Mouse (Mus musculus): ENCODE measurements around the gene Agps. TPM values are rescaled to one million over a fixed set of nuclear protein-coding genes. Genes with fewer than 3 reads are reported as not detected.
A peak's percentile ranks its signal among the peaks of the same experiment; 100 is the strongest.

Gene Agps
- total RNA-seq, 2 experiments from 2014 or later = 38.6 to 39.2 TPM

DNA sequence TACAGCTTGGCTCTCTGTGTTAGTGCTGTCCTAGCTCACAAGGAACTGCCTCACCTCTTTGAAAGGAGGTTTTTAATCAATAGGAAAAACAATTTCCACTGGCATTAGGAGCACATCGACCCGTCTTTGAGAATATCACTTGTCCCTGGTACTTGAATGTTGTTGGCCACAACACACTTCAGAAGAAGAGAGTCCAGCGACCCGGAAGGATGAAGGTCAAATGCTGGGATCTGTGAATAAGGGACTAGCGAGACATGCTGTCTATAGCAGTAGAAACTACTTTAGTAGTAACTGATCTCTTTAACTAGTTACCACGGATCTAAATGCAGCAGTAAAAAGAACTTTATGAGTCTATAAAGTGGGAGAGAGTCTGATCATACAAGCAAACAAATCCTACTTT is 7.8 kb upstream of the Agps start:
- DNase-seq = no peak
- intact Hi-C loops (cut with DNase I) = no loop called here

- intact Hi-C loops (cut with DNase I) = no loop called here
- no peak for DNase-seq
Observed at GRCm38 (mm10) chr2:75824846-75825245, 7.1 kb upstream of the Agps start.

- intact Hi-C loops (cut with DNase I) = no loop called here
Observed at GRCm38 (mm10) chr2:75825603-75826002, 6.4 kb upstream of the Agps start.

DNA sequence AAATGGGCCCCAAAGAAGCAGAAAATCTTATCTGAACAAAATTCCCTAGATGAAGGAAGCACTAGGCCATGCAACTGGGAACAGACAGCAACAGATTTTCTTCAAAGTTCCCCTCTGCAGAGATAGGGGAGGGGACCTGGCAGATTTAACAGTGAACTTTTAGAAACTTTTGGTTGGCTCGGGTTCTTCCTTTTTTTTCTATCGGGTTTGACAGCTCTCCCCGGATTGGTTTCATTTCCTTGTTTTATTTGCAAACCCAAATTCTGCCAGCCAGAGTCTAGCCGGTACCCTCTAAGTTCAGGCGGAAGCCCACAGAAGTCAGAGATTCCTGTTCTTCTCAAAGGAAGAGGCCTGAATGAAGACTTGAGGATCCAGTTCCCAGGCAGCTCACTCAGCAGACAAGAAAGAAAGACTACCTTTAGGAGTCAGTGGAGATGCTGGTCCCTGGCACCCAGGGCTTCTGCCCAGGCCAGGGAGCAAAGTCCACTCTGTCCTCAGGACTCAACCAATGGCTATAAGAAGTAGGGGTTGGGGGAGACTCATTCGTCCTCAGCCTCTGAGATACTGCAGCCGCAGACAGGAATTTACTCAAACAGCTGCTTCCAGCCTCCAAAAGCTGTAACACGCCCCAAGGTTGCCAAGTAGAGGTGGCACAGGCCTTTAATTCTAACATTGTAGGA is 2.9 kb upstream of the Agps start:
- intact Hi-C loops (cut with DNase I) = no loop called here

More at GRCm38 (mm10) chr2:75825603-75826002, 6.4 kb upstream of the Agps start:
- no peak for DNase-seq

GRCm38 (mm10) chr2:75830233-75830632 is 1.7 kb upstream of the Agps start:
- DNase-seq = no peak
- intact Hi-C loops (cut with DNase I) = loop anchor here (5.0 kb wide), 1 partner anchor 33 kb away; no protein-coding TSS in a partner anchor

More for the DNA sequence above, 2.9 kb upstream of the Agps start:
- no peak for DNase-seq

DNA sequence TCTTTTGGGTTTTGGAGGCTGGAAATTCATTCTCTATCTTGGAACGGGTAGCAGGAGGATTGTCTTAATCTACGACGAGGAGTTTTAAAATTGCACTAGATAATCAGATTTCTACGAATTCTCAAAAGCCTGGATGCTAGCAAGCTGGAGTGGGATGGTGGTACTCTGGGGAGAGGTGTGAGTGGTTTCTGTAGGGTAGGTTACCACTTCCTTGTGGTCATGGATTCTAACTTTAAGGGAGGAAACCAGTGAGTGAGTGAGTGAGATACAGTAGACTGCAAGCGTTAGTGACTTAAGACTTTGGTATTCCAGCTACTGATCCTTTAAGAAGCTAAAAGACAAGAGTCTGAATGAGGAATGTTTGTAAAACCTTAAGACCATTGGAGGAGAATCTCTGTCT is 804 bp downstream of the Agps start:
- intact Hi-C loops (cut with DNase I) = loop anchor here (5.0 kb wide), 1 partner anchor 35 kb away; no protein-coding TSS in a partner anchor

DNA sequence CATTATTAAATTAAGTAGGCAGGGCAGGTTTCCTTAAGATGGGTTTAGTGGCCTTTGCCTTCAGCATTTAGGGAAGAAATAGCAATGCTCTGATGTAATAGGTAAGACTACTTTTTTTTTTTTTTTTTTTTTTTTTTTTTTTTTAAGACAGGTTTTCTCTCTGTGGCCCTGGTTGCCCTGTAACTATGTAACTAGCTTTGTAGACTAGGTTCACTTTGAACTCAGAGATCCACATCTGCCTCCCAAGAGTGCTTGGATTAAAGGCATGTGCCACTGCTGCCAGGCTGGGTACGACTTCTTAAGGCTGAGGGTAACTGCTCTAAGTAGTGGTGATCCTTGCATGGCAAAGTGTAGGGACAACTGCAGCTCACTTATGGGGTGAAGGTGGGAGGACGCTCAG is 2.5 kb downstream of the Agps start:
- no peak for DNase-seq
- intact Hi-C loops (cut with DNase I) = loop anchor here (5.0 kb wide), 1 partner anchor 37 kb away; no protein-coding TSS in a partner anchor

More for the DNA sequence above, 804 bp downstream of the Agps start:
- DNase-seq = no peak

GRCm38 (mm10) chr2:75842302-75842701 is 10.3 kb downstream of the Agps start:
- intact Hi-C loops (cut with DNase I) = no loop called here
- DNase-seq = no peak

DNA sequence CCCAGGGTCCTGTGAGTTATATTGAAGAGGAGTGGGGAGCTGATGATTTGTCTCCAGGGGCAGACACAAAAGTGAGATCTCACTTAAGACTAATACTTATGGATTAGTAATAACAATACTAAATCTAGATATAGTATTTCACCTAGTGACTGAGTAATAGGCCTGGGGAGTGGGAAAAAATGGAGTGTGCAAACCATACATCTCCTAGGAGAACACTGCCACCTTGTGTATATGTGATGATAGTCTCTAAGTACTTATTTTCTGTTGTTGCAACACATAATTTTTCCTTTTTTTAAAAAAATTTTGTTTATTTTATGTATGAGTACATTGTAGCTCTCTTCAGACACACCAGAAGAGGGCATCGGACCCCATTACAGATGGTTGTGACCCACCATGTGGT is 15.7 kb downstream of the Agps start:
- no peak for DNase-seq
- intact Hi-C loops (cut with DNase I) = loop anchor here (2.0 to 5.0 kb wide), 2 partner anchors 61 to 240 kb away; no protein-coding TSS in a partner anchor

DNA sequence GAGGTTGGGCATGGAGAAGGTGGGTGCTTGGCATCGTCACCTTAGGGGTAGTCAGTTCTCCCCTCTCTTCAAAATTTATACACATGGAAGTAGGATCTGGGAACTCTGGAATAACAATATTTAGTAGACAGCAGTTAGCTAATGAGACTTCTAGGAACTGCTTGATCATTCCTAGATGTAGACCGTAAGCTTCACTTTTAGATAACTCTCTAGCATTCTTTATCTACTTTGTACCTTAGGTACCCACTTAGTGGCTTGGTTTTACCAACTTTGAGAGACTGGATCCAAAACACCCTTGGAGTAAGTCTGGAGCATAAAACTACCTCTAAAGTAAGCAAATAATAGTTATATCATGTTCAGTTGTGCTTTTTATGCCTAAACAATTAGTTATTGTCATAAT is 20.5 kb downstream of the Agps start:
- intact Hi-C loops (cut with DNase I) = no loop called here
- no peak for DNase-seq

DNA sequence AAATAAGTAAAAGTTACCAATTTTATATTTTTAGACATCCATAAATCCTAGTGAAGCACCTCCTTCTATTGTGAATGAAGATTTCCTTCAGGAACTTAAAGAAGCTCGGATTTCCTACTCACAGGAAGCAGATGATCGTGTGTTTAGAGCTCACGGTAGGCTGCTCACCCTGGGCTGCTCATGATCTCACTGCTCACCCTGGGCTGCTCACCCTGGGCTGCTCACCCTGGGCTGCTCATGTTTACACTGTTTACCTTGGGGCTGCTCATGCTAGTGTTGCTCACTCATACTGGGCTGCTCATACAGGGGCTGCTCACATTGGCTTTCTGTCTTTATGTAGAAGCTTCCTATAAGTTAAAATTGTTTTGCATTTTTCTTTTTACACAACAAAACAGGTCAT is 22.2 kb downstream of the Agps start:
- intact Hi-C loops (cut with DNase I) = no loop called here
- no peak for DNase-seq

GRCm38 (mm10) chr2:75861115-75861514 is 29.1 kb downstream of the Agps start:
- intact Hi-C loops (cut with DNase I) = no loop called here

DNA sequence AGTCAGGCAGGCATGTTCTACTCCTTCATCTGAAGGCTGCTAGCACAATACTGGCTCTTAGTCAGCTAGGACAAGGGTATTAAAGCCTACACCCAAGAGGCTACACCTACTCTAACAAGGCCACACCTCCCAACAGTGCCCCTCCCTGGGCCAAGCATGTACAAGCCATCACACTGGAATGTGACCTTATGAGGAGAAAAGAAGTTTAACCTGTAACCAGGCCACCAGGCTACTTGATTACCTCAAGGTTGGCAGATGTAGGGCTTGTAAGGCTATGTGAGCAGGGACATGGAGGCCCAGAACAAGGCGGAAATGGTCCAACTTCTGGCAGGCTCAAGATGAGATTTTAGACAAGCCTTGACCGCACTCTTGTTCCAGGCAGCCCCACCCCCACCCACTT is 37.6 kb downstream of the Agps start:
- intact Hi-C loops (cut with DNase I) = no loop called here

More at GRCm38 (mm10) chr2:75861115-75861514, 29.1 kb downstream of the Agps start:
- no peak for DNase-seq

DNA sequence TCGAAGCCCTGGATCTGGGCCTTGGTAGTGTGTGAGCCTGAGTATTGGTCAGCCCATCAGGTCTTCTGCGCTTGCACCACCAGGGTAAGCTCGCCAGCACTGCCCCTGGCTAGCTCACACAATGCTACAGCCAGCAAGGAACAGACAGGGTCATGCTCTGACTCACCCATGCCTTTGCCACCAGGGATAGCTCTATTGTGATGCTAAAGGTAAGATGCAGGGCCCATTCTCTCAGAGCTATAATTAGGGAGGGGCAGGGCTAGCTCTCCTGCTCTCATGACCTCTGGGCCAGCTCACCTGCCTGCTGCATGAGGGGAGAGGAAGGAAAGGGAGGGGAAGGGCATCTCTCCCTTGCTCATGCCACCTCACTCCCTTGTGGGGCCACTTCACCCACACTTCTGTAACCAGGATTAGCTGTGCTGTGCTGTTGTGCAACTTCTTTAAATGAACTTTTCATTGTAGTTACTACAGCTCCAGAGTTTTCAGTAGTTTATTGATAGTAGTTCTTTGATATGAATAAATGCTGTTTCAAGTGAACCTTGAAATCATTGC is 42.1 kb downstream of the Agps start:
- intact Hi-C loops (cut with DNase I) = no loop called here
- DNase-seq = no peak

More for the DNA sequence above, 37.6 kb downstream of the Agps start:
- no peak for DNase-seq

- DNase-seq = peak in 1 of 2 experiments; percentile 26
- intact Hi-C loops (cut with DNase I) = loop anchor here (1.0 to 5.0 kb wide), 2 partner anchors 91 to 272 kb away; no protein-coding TSS in a partner anchor
Observed at GRCm38 (mm10) chr2:75879791-75880190, 47.8 kb downstream of the Agps start.

DNA sequence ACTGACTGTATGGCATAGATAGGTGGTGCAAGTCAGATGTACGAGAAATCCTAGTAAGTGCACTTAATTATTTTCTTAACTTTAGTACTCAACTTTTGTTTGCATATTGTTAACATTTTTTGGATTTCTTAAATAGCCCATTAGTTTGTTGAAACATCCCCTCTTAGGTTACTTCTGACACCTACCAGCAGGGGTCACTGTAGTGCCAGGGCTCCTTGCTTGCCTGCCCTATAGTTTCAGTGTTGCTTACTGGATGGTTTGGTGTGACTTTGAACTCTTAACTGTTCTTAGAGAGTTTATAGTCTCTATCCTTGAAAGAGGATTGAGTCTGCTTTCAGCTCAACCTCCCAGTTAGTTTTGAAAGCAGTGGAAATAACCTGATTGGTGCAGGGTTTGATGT is 51.6 kb downstream of the Agps start:
- intact Hi-C loops (cut with DNase I) = loop anchor here (1.0 to 2.0 kb wide), 2 partner anchors 82 to 187 kb away; no protein-coding TSS in a partner anchor
- DNase-seq = peak; percentile 64 to 83

- no peak for DNase-seq
- intact Hi-C loops (cut with DNase I) = no loop called here
Observed at GRCm38 (mm10) chr2:75891981-75892380, 60.0 kb downstream of the Agps start.

GRCm38 (mm10) chr2:75895711-75896110 is 63.7 kb downstream of the Agps start:
- intact Hi-C loops (cut with DNase I) = no loop called here

GRCm38 (mm10) chr2:75900281-75900680 is 68.3 kb downstream of the Agps start:
- DNase-seq = no peak
- intact Hi-C loops (cut with DNase I) = no loop called here

More at GRCm38 (mm10) chr2:75895711-75896110, 63.7 kb downstream of the Agps start:
- no peak for DNase-seq

DNA sequence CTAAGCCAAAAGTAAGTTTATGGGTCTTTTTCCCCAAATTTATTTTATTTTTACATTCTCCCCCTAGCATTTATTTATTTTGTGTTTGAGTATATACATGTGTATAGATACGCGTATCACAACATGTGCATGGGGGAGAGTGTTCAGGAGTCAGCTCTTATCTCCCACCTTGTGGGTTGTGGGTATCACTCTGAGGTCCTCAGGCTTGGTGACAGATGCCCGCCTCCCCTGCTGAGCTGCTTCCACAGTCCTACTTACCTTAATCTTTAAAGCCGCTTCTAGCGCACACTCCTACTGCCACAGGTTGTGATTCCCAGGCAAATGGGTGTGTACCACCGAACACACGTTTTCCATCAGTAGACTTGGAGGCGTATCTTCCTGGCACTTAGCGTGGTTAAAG is 69.9 kb downstream of the Agps start:
- intact Hi-C loops (cut with DNase I) = no loop called here
- DNase-seq = no peak

GRCm38 (mm10) chr2:75907142-75907541 is 75.2 kb downstream of the Agps start:
- intact Hi-C loops (cut with DNase I) = no loop called here

DNA sequence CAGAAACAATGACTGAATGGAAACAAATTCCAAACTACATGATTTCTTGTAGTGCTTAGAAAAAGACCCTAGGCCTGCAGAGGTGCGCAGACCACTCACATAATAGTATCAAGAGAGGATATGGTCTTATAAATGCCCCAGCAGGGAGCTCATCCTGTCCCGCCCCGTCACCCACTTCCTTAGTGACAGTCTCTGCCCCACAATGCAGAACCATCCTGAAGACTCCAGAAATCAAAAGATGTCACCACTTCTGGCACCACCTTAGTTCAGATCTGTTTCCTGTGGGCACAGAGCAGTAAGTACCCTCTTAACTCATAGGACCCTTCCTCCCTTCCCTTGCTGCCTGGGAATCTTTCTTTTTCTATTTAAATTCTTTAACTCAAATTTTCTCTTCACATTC is 83.1 kb downstream of the Agps start:
- no peak for DNase-seq
- intact Hi-C loops (cut with DNase I) = no loop called here

More at GRCm38 (mm10) chr2:75907142-75907541, 75.2 kb downstream of the Agps start:
- no peak for DNase-seq

Data from heart, postnatal 14 days (tissue).